In the genomic region with DNA sequence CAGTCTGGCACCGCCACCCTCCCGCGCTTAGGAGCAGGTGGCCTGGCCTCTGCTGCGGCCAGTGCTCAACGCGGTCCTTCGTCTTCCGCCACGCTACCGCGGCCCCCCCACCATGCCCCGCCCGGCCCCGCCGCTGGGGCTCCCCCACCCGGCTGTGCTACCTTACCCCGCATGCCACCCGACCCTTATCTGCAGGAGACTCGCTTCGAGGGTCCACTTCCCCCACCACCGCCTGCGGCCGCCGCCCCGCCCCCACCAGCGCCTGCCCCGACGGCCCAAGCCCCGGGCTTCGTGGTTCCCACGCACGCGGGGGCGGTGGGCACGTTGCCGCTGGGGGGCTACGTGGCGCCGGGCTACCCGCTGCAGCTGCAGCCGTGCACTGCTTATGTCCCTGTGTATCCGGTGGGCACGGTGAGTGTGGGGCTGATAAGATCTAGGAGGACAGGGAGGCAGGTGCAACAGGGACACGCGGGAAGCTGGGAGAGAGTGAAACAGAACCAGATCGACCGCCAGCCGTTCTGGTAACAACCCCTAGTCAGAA, we compare ENCODE assay signal across 9 mouse cellular contexts. TPM values are rescaled to one million over a fixed set of nuclear protein-coding genes. Genes with fewer than 3 reads are reported as not detected.
A peak's percentile ranks its signal among the peaks of the same experiment; 100 is the strongest.
DNase-seq lines count a peak whose midpoint lies in the region; ATAC-seq and TF ChIP-seq lines count a peak whose summit lies in the region.
"Had no signal": no experiment of that assay in that cellular context is flagged by ENCODE, and none has a peak within 500 bp of the region (broad histone marks: within the 10 kb centered on the region; RNA-seq: fewer than 3 reads in every experiment).

No protein-coding gene starts in this region.

- no peak overlapping the region; the same call in 1 of the 2 replicates for H3K9ac ChIP-seq in limb, embryonic 15.5 days

- no peak for ATAC-seq in limb, embryonic 15.5 days (ENCODE audit: insufficient number of reproducible peaks, low FRiP score, low TSS enrichment, low read depth)

- DNase-seq in gastrocnemius, adult 2 months = peak; percentile 31
- DNase-seq in gastrocnemius, postnatal 25 days = no peak
- peak; percentile 39 for DNase-seq in CD4-positive helper T cell, adult 2 months (ENCODE audit: low read depth, low spot score)
- DNase-seq in forebrain, embryonic 10.5 days (ENCODE audit: extremely low spot score, low spot score) = no peak
- DNase-seq in testis, postnatal 10 days (ENCODE audit: low spot score) = peak; percentile 66
- no peak for DNase-seq in embryo, embryonic 11 days
- no peak for DNase-seq in right cerebral cortex, postnatal 25 days

- intact Hi-C loops in gastrocnemius, adult 2 months (cut with DNase I) = no loop called here

- peaks cover 69% of the 10 kb centered on the region for H3K4me1 ChIP-seq in forebrain, embryonic 10.5 days
- peaks cover 61% of the 10 kb centered on the region for H3K4me1 ChIP-seq in limb, embryonic 15.5 days

- no peaks in the 10 kb centered on the region for H3K9me3 ChIP-seq in forebrain, embryonic 10.5 days
- H3K9me3 ChIP-seq in limb, embryonic 15.5 days = no peaks in the 10 kb centered on the region

- TF ChIP-seq CTCF in gastrocnemius, adult 2 months (IDR thresholded peaks at IDR 0.05) = no peak

- 2% methylated on average over 47 of the region's 48 CpGs for WGBS in forebrain, embryonic 10.5 days
- 3% methylated on average over 42 of the region's 48 CpGs for WGBS in limb, embryonic 15.5 days

- H3K36me3 ChIP-seq in forebrain, embryonic 10.5 days (replicated peaks) = peaks cover 1% of the 10 kb centered on the region
- no peaks in the 10 kb centered on the region for H3K36me3 ChIP-seq in limb, embryonic 15.5 days

- H3K4me2 ChIP-seq in limb, embryonic 15.5 days = peak overlapping the region; percentile 42

- H3K4me3 ChIP-seq in gastrocnemius, adult 2 months = peak overlapping the region; percentile 94
- H3K4me3 ChIP-seq in forebrain, embryonic 10.5 days = peak overlapping the region; percentile 80
- H3K4me3 ChIP-seq in limb, embryonic 15.5 days = peak overlapping the region; percentile 78
- H3K4me3 ChIP-seq: erythroblast, embryonic 14.5 days had no signal

- H3K27me3 ChIP-seq in forebrain, embryonic 10.5 days (ENCODE audit: poor library complexity, severe bottlenecking) = peaks cover 61% of the 10 kb centered on the region
- H3K27me3 ChIP-seq in limb, embryonic 15.5 days = peaks cover 33% of the 10 kb centered on the region

- H3K27ac ChIP-seq in gastrocnemius, adult 2 months = no peak overlapping the region
- H3K27ac ChIP-seq in forebrain, embryonic 10.5 days = peak overlapping the region; percentile 67; the same call in 1 of the 2 replicates
- H3K27ac ChIP-seq in limb, embryonic 15.5 days = no peak overlapping the region

RNA-seq across cellular contexts. Expression of gene Prrt1, which starts 1.5 kb away (rescaled TPM):
- total RNA-seq in gastrocnemius, adult 2 months (2021) = under 1 TPM; 0.28 to 0.36 TPM
- total RNA-seq in gastrocnemius, postnatal 25 days (2021) = 1 to 10 TPM in 1 of 2 experiments, under 1 TPM in 1; 0.35 to 1.5 TPM
- polyA plus RNA-seq in forebrain, embryonic 10.5 days (2016; fragmentation: Nextera tagmentation; extraction: Ambion mirVana) = 0.54 and 0.62 TPM in 2 replicates
- 0.46 and 0.60 TPM in 2 replicates for polyA plus RNA-seq in limb, embryonic 15.5 days (2015; fragmentation: Nextera tagmentation; extraction: Ambion mirVana)
- polyA plus RNA-seq: erythroblast, embryonic 14.5 days had no signal

RNA-seq across cellular contexts. Expression of gene Ppt2, which starts 2.5 kb away (rescaled TPM):
- total RNA-seq in gastrocnemius, adult 2 months (2021) = 10 to 100 TPM; 40.5 to 42.2 TPM
- total RNA-seq in gastrocnemius, postnatal 25 days (2021) = 10 to 100 TPM; 37.2 to 43.0 TPM
- polyA plus RNA-seq in forebrain, embryonic 10.5 days (2016; fragmentation: Nextera tagmentation; extraction: Ambion mirVana) = 22.1 and 22.4 TPM in 2 replicates
- 26.8 and 29.9 TPM in 2 replicates for polyA plus RNA-seq in limb, embryonic 15.5 days (2015; fragmentation: Nextera tagmentation; extraction: Ambion mirVana)

RNA-seq across cellular contexts. Expression of gene Fkbpl, which starts 13.7 kb away (rescaled TPM):
- 1 to 10 TPM; 4.5 to 9.3 TPM for total RNA-seq in gastrocnemius, adult 2 months (2021)
- 1 to 10 TPM; 5.9 to 7.0 TPM for total RNA-seq in gastrocnemius, postnatal 25 days (2021)
- polyA plus RNA-seq in forebrain, embryonic 10.5 days (2016; fragmentation: Nextera tagmentation; extraction: Ambion mirVana) = 14.8 and 15.5 TPM in 2 replicates
- 15.5 and 17.1 TPM in 2 replicates for polyA plus RNA-seq in limb, embryonic 15.5 days (2015; fragmentation: Nextera tagmentation; extraction: Ambion mirVana)

RNA-seq across cellular contexts. Expression of gene Egfl8, which starts 15.1 kb away (rescaled TPM):
- 1 to 10 TPM; 1.5 to 1.9 TPM for total RNA-seq in gastrocnemius, adult 2 months (2021)
- total RNA-seq in gastrocnemius, postnatal 25 days (2021) = 1 to 10 TPM; 2.8 to 3.1 TPM
- polyA plus RNA-seq in forebrain, embryonic 10.5 days (2016; fragmentation: Nextera tagmentation; extraction: Ambion mirVana) = 1.6 and 3.1 TPM in 2 replicates
- 8.3 and 13.4 TPM in 2 replicates for polyA plus RNA-seq in limb, embryonic 15.5 days (2015; fragmentation: Nextera tagmentation; extraction: Ambion mirVana)

RNA-seq across cellular contexts. Expression of gene Atf6b, which starts 16.1 kb away (rescaled TPM):
- 1 to 10 TPM; 7.1 to 9.1 TPM for total RNA-seq in gastrocnemius, adult 2 months (2021)
- total RNA-seq in gastrocnemius, postnatal 25 days (2021) = 1 to 10 TPM; 7.1 to 7.2 TPM
- 105 and 106 TPM in 2 replicates for polyA plus RNA-seq in forebrain, embryonic 10.5 days (2016; fragmentation: Nextera tagmentation; extraction: Ambion mirVana)
- polyA plus RNA-seq in limb, embryonic 15.5 days (2015; fragmentation: Nextera tagmentation; extraction: Ambion mirVana) = 85.4 and 88.3 TPM in 2 replicates

Comparison
In these comparisons a context has a peak if more than half of its experiments do, and no peak if none do; other contexts are left out.
1. DNase-seq: peak in gastrocnemius, adult 2 months (single experiment), CD4-positive helper T cell, adult 2 months (single experiment) and testis, postnatal 10 days (single experiment); none in gastrocnemius, postnatal 25 days (single experiment), forebrain, embryonic 10.5 days (single experiment), embryo, embryonic 11 days (single experiment) and right cerebral cortex, postnatal 25 days (single experiment).
2. Peak in every context shown above with its lines, with median percentiles within 50 percentile points of each other: H3K4me3 ChIP-seq.